Mouse (Mus musculus) right cerebral cortex, postnatal 10 days (tissue): Measurements from ENCODE around the gene Npb.
A peak's percentile ranks its signal among the peaks of the same experiment; 100 is the strongest.

ENCODE experiments used
- DNase-seq, 2 experiments: peaks; one replicate each; pipeline ENCODE4 v3.0.0; 2021; ENCODE audit warnings: low spot score in 2 of 2

The Npb gene

GRCm38 (mm10) chr11:120613976-120614375 lies 5.7 kb downstream of the Npb start:
- DNase-seq, result peak in 1 of 2 experiments; percentile 29

DNA sequence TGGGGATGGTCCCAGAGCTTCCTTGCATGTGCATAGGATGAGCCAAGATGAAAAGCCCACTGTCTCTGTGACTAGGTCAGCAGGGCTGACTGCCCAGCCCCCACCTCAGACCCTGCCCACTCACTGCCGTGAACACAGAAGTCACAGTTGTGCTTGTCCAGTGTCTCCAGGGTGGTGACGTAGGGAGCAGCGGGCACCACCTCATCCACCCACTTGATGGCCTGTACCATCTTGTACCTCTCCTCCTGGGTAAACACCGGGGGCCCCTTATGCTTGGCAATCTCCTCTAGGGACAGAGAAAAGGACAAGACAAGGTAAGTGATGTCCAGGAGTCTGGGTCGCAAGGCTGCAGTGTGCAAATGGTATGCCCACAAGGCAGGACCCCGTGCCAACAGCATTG lies 6.9 kb downstream of the Npb start:
- peak in 1 of 2 experiments; percentile 29 for DNase-seq

DNA sequence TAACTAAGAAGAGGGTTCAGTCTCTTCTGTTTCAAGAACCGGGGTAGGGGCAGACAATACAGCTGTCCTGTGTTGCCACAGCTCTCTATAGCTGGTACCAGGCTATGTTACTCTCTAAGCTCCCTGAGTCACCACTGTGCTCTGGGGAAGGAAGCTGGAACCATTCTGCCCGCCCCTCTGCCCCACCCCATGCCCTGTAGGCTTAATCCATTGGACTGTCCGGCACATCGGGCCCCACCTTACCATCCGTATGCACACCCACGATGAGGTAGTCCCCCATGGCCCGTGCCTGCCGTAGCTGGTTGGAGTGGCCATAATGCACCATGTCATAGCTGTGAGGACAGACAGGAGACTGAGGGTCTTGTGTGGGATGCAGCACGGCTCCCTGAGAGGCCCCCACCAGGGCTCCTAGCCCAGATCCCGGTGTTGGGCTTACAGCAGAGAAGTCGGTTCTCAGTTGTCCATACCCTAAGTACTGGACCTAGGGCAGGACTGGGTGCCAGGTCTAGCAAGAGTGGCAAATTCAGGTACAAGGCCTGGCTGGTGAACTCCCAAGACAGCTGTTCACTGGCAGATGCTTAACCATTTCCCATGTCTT lies 7.4 kb downstream of the Npb start:
- peak in 1 of 2 experiments; percentile 32 for DNase-seq

- peak in 1 of 2 experiments; percentile 32 for DNase-seq
Measured at GRCm38 (mm10) chr11:120616617-120617294, 8.5 kb downstream of the Npb start.

DNA sequence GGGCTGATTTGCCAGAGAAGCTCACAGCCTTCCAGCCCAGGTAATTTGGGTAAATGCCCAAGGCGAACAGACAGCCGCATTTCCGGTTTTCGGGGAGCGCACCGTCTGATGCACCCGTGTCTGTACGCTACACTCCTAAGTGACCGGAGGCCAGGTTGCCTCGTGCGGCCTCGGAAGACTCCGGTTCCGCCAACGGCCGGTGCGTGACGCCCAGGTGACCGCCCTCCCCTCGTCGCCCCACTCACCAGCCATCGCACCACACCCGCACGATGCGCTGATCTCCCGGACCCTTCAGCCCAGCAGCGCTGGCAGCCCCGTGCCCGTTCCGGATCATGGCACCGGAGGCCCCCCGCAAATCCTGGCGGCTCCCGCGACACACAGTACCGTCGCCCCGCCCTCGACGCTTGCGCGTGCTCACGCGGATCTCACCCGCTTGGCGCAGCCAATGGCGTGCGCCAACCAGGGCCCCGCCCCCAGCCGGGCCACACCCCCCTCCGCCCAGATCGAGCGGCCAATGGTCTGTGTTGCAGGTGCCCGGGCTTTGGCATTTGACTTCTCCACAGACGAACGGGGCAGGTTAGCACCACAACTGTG lies 9.3 kb downstream of the Npb start, which contains the start of gene Pcyt2:
Pcyt2 (minus strand) TSS at position 418 of the 594 bp plus-strand sequence.
- peak; percentile 94 for DNase-seq

DNA sequence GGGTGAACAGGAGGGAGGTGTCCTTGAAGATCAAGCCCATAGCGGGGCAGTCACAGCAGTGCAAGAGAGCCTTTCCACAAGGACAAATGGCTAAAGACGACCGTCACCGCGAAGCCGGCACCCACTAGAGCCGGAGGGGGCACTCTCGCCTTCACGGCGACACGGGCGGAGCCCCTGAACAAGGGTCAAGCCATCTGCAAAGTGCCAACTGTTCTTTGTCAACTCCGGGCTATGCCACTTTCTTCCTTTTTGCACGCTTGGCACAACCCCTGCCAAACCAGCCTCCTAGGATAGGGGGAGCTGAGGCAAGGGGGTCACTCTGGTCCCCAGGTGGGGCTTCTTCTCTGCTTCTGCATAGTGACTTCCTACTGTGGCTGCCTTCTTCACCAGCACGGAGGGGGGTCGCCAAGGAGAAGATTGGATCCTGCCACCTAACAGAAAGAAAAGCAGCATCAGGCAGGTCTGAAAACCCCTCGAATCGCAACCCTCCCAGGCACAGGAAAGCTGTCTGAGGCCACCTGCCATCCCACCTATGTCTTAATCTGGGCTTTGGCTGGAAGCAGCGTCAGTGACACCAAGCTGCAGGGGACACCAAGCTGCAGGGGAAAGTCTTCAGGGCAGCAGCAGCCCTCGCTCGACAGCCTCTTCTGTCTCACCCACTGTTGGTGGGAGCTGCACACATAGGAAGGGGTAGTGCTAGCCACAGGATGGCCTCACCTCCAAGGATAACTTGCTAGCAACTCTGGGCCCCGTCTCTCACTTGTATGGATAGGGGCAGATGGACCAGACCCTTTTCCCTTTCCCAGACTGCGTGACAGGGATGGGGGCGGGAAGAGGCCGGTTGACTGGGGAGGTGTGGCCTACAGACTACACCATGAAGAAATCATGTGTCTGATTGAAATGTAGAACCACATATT lies 10.6 kb downstream of the Npb start:
- peak in 1 of 2 experiments; percentile 37 for DNase-seq

- peak in 1 of 2 experiments; percentile 26 for DNase-seq
Measured at GRCm38 (mm10) chr11:120620195-120620594, 11.9 kb downstream of the Npb start.

- no peak for DNase-seq
Measured at GRCm38 (mm10) chr11:120622805-120623204, 14.5 kb downstream of the Npb start.

DNA sequence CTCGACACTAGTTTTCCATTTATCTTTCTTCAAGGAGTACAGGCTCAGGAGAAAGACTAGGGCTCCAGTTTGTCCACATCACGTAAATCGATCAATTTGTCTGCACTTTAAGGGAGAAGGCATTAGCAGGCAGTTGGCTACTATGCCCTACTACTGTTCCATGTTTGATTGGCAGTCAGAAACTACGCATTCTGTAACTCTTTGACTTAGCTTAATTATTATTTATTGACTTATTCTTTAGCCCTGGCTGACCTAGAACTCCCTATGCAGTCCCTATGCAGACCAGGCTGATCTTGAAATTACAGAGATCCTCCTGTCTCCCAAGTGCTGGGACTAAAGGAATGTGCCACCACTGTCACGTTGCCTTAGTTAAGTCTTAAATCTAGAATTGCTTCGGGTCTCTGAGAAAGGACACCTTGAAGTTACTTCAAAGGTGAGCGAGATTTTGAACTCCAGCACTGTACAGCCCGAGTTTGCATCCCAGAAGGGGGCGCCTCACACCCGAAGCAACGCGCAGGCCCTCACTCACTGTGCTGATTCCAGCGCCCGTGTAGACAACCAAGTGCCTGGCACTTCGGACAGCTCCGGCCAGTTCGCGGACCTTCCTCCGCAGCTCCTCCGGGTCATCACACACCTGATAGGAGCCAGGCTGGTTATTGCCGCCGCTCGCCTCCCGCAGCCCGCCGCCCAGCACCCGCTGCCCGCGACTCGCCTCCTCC lies 15.8 kb downstream of the Npb start:
- peak; percentile 75 to 79 for DNase-seq

- peak; percentile 92 to 93 for DNase-seq
Measured at GRCm38 (mm10) chr11:120624680-120625111, 16.4 kb downstream of the Npb start.

- DNase-seq, result no peak
Measured at GRCm38 (mm10) chr11:120625152-120625775, 17.0 kb downstream of the Npb start, which contains the start of gene Sirt7. TSS of gene Sirt7 (minus strand) at chr11:120625240.

- peak in 1 of 2 experiments; percentile 22 for DNase-seq
Measured at GRCm38 (mm10) chr11:120626785-120627467, 18.6 kb downstream of the Npb start.

- DNase-seq, result peak in 1 of 2 experiments; percentile 44
Measured at GRCm38 (mm10) chr11:120627468-120628300, 19.4 kb downstream of the Npb start.

DNA sequence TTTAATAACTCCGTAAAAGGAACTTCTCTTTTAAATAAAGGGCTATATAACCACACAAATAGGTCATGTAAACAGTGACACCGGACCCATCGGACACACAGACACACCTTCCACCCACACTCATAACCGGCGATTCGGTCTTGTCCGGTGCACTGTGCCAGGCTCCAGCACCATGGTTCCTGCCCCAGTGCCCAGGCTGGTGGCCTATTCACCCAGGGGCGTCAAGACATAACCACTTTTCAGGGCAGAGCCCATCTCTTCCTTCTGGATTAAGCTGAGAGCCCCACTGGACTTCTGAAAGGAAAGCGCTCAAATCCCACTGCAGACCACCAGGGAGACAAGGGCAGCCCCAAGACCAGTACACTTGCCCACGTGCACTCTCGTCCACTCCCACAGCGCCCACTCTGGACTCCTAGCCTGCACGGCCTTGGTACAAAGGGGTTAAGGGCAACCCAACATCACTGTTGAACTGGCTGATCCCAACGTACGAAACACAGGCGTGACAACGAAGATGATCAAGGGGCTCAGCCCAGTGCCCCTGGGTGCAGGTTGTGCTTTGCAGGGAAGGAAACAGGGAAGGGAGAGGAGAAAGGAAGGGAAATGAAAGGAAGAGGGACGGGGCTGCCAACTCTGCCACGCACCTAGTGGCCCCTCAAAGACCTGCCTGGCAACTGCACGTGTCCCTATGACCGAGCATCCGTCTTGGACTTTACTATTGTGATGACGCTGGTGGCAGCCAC lies 20.5 kb downstream of the Npb start:
- peak in 1 of 2 experiments; percentile 28 for DNase-seq

DNA sequence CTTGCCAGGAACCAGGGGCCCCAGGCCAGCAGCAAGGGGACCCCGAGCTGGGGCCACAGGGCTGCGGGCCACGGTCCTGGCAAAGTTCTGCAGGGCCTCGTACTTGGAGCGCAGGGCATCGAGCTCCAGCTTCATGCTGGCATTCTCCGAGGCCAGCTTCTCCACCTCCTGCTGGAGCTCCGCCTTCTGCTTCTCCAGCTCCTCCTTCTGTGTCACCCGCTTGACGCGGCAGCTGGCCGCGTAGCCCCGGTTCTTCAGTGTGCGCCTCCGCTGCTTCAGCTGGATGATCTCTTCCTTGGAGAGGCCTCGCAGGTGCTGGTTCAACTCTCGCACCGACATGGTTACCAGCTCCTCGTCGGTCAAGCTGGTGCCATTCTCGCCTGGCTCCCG lies 21.1 kb downstream of the Npb start:
- DNase-seq, result no peak

GRCm38 (mm10) chr11:120629911-120630310 lies 21.6 kb downstream of the Npb start:
- no peak for DNase-seq

DNA sequence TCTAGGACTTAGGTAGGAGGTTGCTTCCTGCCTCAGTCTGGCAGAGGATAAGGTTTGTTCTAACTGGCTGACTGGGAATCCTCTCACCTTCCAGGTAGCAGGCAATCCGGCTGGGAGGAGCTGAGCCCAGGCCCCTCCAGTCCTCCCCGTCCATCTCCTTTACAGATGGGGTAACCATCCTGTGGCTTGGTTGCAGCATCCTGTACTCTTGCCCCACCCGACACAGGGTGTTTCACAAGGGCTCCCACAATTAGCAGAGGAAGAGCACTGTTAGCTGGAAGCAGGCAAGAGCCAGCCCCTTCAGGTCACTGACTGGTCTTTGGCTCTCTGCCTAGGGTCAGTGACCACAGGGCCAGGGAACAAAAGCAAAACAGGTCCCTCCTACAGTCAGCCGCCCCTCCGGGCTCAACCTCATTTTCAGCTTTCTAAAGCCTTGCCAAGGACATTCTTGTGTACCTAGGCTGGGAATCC lies 22.2 kb downstream of the Npb start:
- peak in 1 of 2 experiments; percentile 35 for DNase-seq
